Mouse (Mus musculus) thymus, postnatal 14 days (tissue): ENCODE results near the gene Mipol1.
"Not testable (repeated sequence)": the region's sequence is repeated elsewhere in the genome, so short reads cannot be mapped to it uniquely, and the experiment has no call there.

Experiments
- DNase-seq: peaks from one replicate; pipeline ENCODE4 v3.0.0; 2021

The Mipol1 gene

GRCm38 (mm10) chr12:57230192-57230706 lies at the start of gene Mipol1, which contains the start of gene Prps1l3:
Gene Mipol1, plus strand, starts transcription at chr12:57230427.
Gene Prps1l3, plus strand, starts transcription at chr12:57230412.
- DNase-seq = peak; percentile 93

GRCm38 (mm10) chr12:57184401-57185147 lies 45.7 kb upstream of the Mipol1 start:
- DNase-seq = no peak

- DNase-seq = no peak
Observed at GRCm38 (mm10) chr12:57185475-57185874, 44.8 kb upstream of the Mipol1 start.

GRCm38 (mm10) chr12:57186126-57186525 lies 44.1 kb upstream of the Mipol1 start:
- DNase-seq = no peak

GRCm38 (mm10) chr12:57187032-57187431 lies 43.2 kb upstream of the Mipol1 start:
- no peak for DNase-seq

GRCm38 (mm10) chr12:57194609-57195008 lies 35.6 kb upstream of the Mipol1 start:
- DNase-seq = peak; percentile 12

- no peak for DNase-seq
Observed at GRCm38 (mm10) chr12:57196286-57196607, 34.0 kb upstream of the Mipol1 start.

GRCm38 (mm10) chr12:57196608-57197362 lies 33.4 kb upstream of the Mipol1 start:
- peak; percentile 12 for DNase-seq

GRCm38 (mm10) chr12:57197363-57198026 lies 32.7 kb upstream of the Mipol1 start, which contains the start of gene Slc25a21:
Gene Slc25a21, minus strand, starts transcription at chr12:57197472.
- no peak for DNase-seq

- DNase-seq = no peak
Observed at GRCm38 (mm10) chr12:57198269-57198668, 32.0 kb upstream of the Mipol1 start.

GRCm38 (mm10) chr12:57199427-57199826 lies 30.8 kb upstream of the Mipol1 start:
- no peak for DNase-seq

GRCm38 (mm10) chr12:57201901-57202300 lies 28.3 kb upstream of the Mipol1 start:
- no peak for DNase-seq

GRCm38 (mm10) chr12:57204276-57204851 lies 25.9 kb upstream of the Mipol1 start:
- no peak for DNase-seq

GRCm38 (mm10) chr12:57211353-57212311 lies 18.6 kb upstream of the Mipol1 start:
- peak; percentile 74 for DNase-seq

GRCm38 (mm10) chr12:57212463-57212862 lies 17.8 kb upstream of the Mipol1 start:
- DNase-seq = not testable (repeated sequence)

- no peak for DNase-seq
Observed at GRCm38 (mm10) chr12:57226411-57226810, 3.8 kb upstream of the Mipol1 start.

- DNase-seq = no peak
Observed at GRCm38 (mm10) chr12:57227776-57228175, 2.5 kb upstream of the Mipol1 start.

- no peak for DNase-seq
Observed at GRCm38 (mm10) chr12:57229703-57230102, 524 bp upstream of the Mipol1 start.

- DNase-seq = peak; percentile 30
Observed at GRCm38 (mm10) chr12:57231085-57231875, 1.1 kb downstream of the Mipol1 start.

GRCm38 (mm10) chr12:57233386-57233785 lies 3.2 kb downstream of the Mipol1 start:
- DNase-seq = no peak
